Mouse (Mus musculus): ENCODE results near the gene Btd.

DNA sequence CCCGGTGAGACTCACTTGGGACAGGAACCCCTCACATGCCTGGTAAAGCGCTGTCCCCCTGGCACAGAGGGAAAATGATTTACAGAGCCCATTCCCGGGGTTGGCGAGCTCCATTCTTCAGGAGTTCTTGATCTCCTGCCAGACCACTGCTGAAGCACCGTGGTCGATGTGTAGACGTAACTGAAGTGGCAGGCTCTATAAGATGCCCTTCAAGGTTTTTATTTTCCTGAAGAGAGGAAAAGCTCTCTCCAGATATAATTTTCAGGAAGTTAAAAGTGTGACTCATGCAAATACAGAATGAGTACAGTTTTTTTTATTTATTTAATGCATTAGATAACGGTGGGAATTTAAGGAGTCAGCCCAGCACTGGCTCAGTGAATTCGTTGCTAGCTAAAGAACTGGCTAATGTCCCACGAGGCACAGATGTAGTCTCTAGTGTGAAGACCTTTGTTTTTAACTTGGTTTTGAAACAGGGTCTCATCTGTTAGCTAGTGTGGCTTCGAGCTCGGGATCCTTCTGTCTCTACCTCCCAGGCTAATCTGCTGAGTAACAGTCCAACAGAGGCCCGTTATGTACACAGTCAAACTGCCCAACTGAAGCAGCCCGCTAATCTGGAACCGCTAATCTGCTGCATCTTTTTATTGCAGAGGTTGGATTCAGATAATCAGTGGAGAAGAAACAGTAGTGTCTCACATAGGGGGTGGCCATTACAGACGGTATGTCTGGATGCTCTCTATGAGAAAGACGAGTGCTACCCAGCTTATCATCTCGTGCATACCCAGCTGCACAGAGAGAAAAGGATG lies 23.5 kb downstream of the Btd start:
- TF ChIP-seq CTCF (IDR thresholded peaks at IDR 0.05; ENCODE audit: extremely low read depth, insufficient read length, insufficient replicate concordance, low read depth, low read length) (no peak), POLR2A (IDR thresholded peaks at IDR 0.05; ENCODE audit: low read depth, low read length) (no peak)
